Mouse (Mus musculus) intestine, embryonic 16.5 days (tissue): ENCODE results near the gene Fam84b. TPM values are rescaled to one million over a fixed set of nuclear protein-coding genes. Genes with fewer than 3 reads are reported as not detected.

Source experiments
- ATAC-seq: fragments of 200-750 bp; cut with Nextera tagmentation; 2 replicates; pipeline ENCODE4 v1.8.0; 2017; ENCODE audit warnings: moderate TSS enrichment, moderate library complexity
- H3K27ac ChIP-seq: fragments of 300-500 bp; sonication (generic); 2 replicates; pipeline ENCODE4 v1.5.1; 2014; ENCODE audit warnings: mild to moderate bottlenecking, low read length
- H3K27me3 ChIP-seq: fragments of 300-500 bp; sonication (generic); replicated peaks from 2 replicates; pipeline ENCODE4 v1.6.1; 2014; ENCODE audit warnings: low read length, control low read depth, mixed read lengths; ENCODE audit not compliant: control insufficient read depth, insufficient read depth
- H3K36me3 ChIP-seq: fragments of 300-500 bp; sonication (generic); 2 replicates; pipeline ENCODE4 v1.6.1; 2014; ENCODE audit warnings: low read length, control low read depth; ENCODE audit not compliant: control insufficient read depth, insufficient read depth
- H3K4me1 ChIP-seq: fragments of 300-500 bp; sonication (generic); 2 replicates; pipeline ENCODE4 v1.6.1; 2014; ENCODE audit warnings: low read length, control low read depth, mixed read lengths; ENCODE audit not compliant: control insufficient read depth, insufficient read depth
- H3K4me2 ChIP-seq: fragments of 300-500 bp; sonication (generic); 2 replicates; pipeline ENCODE4 v1.6.1; 2014; ENCODE audit warnings: low read depth, low read length, control low read depth
- H3K4me3 ChIP-seq: fragments of 300-500 bp; sonication (generic); 2 replicates; pipeline ENCODE4 v1.5.1; 2014; ENCODE audit warnings: mild to moderate bottlenecking, low read length
- H3K9ac ChIP-seq: fragments of 300-500 bp; sonication (generic); 2 replicates; pipeline ENCODE4 v1.6.1; 2014; ENCODE audit warnings: low read depth, low read length
- H3K9me3 ChIP-seq: fragments of 300-500 bp; sonication (generic); 2 replicates; pipeline ENCODE4 v1.6.1; 2016; ENCODE audit warnings: low read length, control low read depth; ENCODE audit not compliant: control insufficient read depth
- WGBS: fragments of 180-500 bp; shearing (Covaris S2); extraction: QIAGEN DNeasy Blood & Tissue Kit; methylation state at CpG from one replicate; pipeline ENCODE4 v1.1.7; 2014; 5-methylcytosine and 5-hydroxymethylcytosine counted together
- polyA plus RNA-seq: library from polyadenylated mRNA; unstranded; fragments of >200 nt; fragmentation: Nextera tagmentation; extraction: Ambion mirVana; gene quantifications from 2 replicates; pipeline ENCODE4 v1.2.1, GENCODE M21; 2015

Gene Fam84b
- polyA plus RNA-seq, 1 experiment from 2014 or later, result 47.8 TPM

DNA sequence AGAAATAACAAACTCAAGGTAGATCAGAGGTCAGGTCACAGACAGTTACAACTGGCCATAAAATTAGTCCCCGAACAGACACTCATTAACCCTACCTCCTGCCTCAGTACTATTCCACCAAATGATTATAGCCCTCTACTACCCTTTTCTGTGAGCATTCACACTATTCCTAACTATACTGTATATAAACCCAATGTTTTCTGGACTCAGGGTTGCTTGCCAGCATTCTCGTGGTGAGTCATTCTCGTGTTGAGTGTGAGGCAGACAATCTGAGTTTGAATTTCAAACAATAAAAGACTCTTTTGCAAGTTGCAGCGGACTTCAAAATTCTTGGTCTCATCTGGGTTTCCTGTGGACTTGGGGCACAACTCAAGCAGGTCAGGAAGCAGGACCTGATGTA, 74.5 kb downstream of the Fam84b start:
- H3K27ac ChIP-seq, result no peak overlapping the region
- no peak overlapping the region for H3K4me3 ChIP-seq
- 73% methylated on average over 4 of the region's 4 CpGs for WGBS
- H3K9me3 ChIP-seq, result no peaks in the 10 kb centered on the region
- H3K4me1 ChIP-seq, result no peaks in the 10 kb centered on the region
- ATAC-seq, result no peak
- H3K36me3 ChIP-seq, result no peaks in the 10 kb centered on the region
- H3K27me3 ChIP-seq, result no peaks in the 10 kb centered on the region
- H3K9ac ChIP-seq, result no peak overlapping the region
- H3K4me2 ChIP-seq, result no peak overlapping the region

Other genes with a start within 250 kb of the Fam84b start
- not detected in 2 replicates for gene A1bg, start 69.2 kb upstream of the Fam84b start, polyA plus RNA-seq